Mouse (Mus musculus) adipocyte (in vitro differentiated cells): ENCODE results near the gene Tnfrsf12a.
A peak's percentile ranks its signal among the peaks of the same experiment; 100 is the strongest.

Experiments used
- DNase-seq: peaks from one replicate; pipeline ENCODE4 v3.0.0-alpha.2; 2016; ENCODE audit warnings: low spot score

The Tnfrsf12a gene

GRCm38 (mm10) chr17:23644613-23645495 lies 32.4 kb downstream of the Tnfrsf12a start, which contains the start of gene Mmp25:
Gene Mmp25, minus strand, starts transcription at chr17:23645277.
- DNase-seq: no peak

- DNase-seq: no peak
Measured at GRCm38 (mm10) chr17:23631241-23631640, 46.0 kb downstream of the Tnfrsf12a start.

- peak; percentile 67 for DNase-seq
Measured at GRCm38 (mm10) chr17:23630195-23631020, 46.9 kb downstream of the Tnfrsf12a start.

GRCm38 (mm10) chr17:23627813-23628212 lies 49.5 kb downstream of the Tnfrsf12a start:
- no peak for DNase-seq
